Comparison of ENCODE assay signal across 16 mouse cellular contexts in the genomic region with DNA sequence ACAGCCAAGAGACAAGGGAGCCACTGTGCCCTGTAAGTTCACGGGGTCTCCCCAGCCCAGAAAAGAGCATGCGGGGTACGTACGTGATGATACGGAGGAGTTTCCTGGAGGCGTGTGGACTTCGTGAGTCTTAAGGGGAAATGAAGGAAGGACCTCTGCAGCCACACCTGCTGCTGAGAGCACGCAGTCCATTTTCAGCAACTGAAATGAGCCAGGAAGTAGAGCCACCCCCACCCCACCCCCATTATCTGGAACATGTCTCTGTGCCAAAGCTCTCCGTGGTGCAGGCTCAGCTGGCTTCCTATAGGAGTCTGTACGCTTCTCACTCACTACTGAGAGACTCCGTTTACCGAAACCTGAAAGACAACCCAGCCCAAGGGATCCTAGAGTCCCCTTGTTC.
DNase-seq lines count a peak whose midpoint lies in the region; ATAC-seq and TF ChIP-seq lines count a peak whose summit lies in the region.
"Had no signal": no experiment of that assay in that cellular context is flagged by ENCODE, and none has a peak within 500 bp of the region (broad histone marks: within the 10 kb centered on the region; RNA-seq: fewer than 3 reads in every experiment).

No protein-coding gene starts in this region.

- no peak overlapping the region for H3K27ac ChIP-seq in heart, embryonic 12.5 days (ENCODE audit: poor library complexity, severe bottlenecking)
- H3K27ac ChIP-seq in heart, embryonic 11.5 days (ENCODE audit: low read depth, low read length), result no peak overlapping the region
- H3K27ac ChIP-seq in thymus, adult 2 months (ENCODE audit: control insufficient read depth, insufficient read depth, low read length), result no peak overlapping the region
- H3K27ac ChIP-seq: embryonic facial prominence, embryonic 13.5 days; forebrain, embryonic 12.5 days; heart, embryonic 10.5 days; hindbrain, embryonic 10.5 days; hindbrain, embryonic 14.5 days; intestine, embryonic 15.5 days had no signal

- peaks cover 53% of the 10 kb centered on the region for H3K4me1 ChIP-seq in heart, embryonic 12.5 days (replicated peaks)
- H3K4me1 ChIP-seq in heart, embryonic 11.5 days (ENCODE audit: control insufficient read depth, insufficient read depth, low read length), result peaks cover 31% of the 10 kb centered on the region
- H3K4me1 ChIP-seq in thymus, adult 2 months (replicated peaks; ENCODE audit: control insufficient read depth, insufficient read depth, low read length), result no peaks in the 10 kb centered on the region; the same call in 1 of the 2 replicates

- no peaks in the 10 kb centered on the region for H3K36me3 ChIP-seq in heart, embryonic 12.5 days
- H3K36me3 ChIP-seq in heart, embryonic 11.5 days (ENCODE audit: control insufficient read depth, insufficient read depth, low read length), result no peaks in the 10 kb centered on the region
- no peaks in the 10 kb centered on the region for H3K36me3 ChIP-seq in thymus, adult 2 months (ENCODE audit: control insufficient read depth, insufficient read depth, low read length)
- H3K36me3 ChIP-seq: embryonic facial prominence, embryonic 13.5 days; forebrain, embryonic 12.5 days; hindbrain, embryonic 10.5 days; intestine, embryonic 15.5 days had no signal

- ATAC-seq in frontal cortex, adult (ENCODE audit: low TSS enrichment), result peak; percentile 35
- ATAC-seq in heart, embryonic 12.5 days (ENCODE audit: insufficient number of reproducible peaks, low FRiP score), result 0 out of 2 replicates have a peak, but pooled peaks have one; percentile 16
- ATAC-seq in heart, embryonic 11.5 days (replicated peaks; ENCODE audit: insufficient number of reproducible peaks, low FRiP score, low TSS enrichment), result no peak
- ATAC-seq: activated CD4-positive, CD25-positive, alpha-beta regulatory T cell, adult 4 months; forebrain, embryonic 16.5 days; intestine, embryonic 15.5 days had no signal

- H3K4me2 ChIP-seq in heart, embryonic 12.5 days, result no peak overlapping the region
- H3K4me2 ChIP-seq in heart, embryonic 11.5 days, result no peak overlapping the region
- H3K4me2 ChIP-seq: embryonic facial prominence, embryonic 13.5 days; forebrain, embryonic 12.5 days; intestine, embryonic 15.5 days had no signal

- TF ChIP-seq CTCF in thymus, adult 2 months (IDR thresholded peaks at IDR 0.05; ENCODE audit: borderline replicate concordance, control insufficient read depth, extremely low read depth, insufficient read depth, low read length, poor library complexity), result no peak

- DNase-seq in frontal cortex, postnatal 10 days (ENCODE audit: low spot score in 2 of 2), result no peak
- peak; percentile 19 for DNase-seq in right cerebral cortex, adult 18-20 months
- no peak for DNase-seq in right cerebral cortex, postnatal 25 days
- DNase-seq in thymus, adult 2 months, result no peak
- DNase-seq: adrenal gland, adult 2 months had no signal

- no peaks in the 10 kb centered on the region for H3K9me3 ChIP-seq in heart, embryonic 12.5 days (replicated peaks)
- H3K9me3 ChIP-seq in heart, embryonic 11.5 days (replicated peaks; ENCODE audit: control insufficient read depth, low read length), result no peaks in the 10 kb centered on the region
- H3K9me3 ChIP-seq: embryonic facial prominence, embryonic 13.5 days; forebrain, embryonic 12.5 days; heart, embryonic 10.5 days; hindbrain, embryonic 10.5 days; intestine, embryonic 15.5 days had no signal

- no peak overlapping the region for H3K9ac ChIP-seq in heart, embryonic 12.5 days
- H3K9ac ChIP-seq in heart, embryonic 11.5 days (ENCODE audit: low read depth, low read length), result no peak overlapping the region
- H3K9ac ChIP-seq: embryonic facial prominence, embryonic 13.5 days; forebrain, embryonic 12.5 days; hindbrain, embryonic 14.5 days; intestine, embryonic 15.5 days had no signal

- 81% methylated on average over 12 of the region's 12 CpGs for WGBS in heart, embryonic 12.5 days
- 82% methylated on average over 12 of the region's 12 CpGs for WGBS in heart, embryonic 11.5 days (ENCODE audit: insufficient replicate concordance)
- WGBS in thymus, adult 2 months, result 80% methylated on average over 12 of the region's 12 CpGs

- no peaks in the 10 kb centered on the region for H3K27me3 ChIP-seq in heart, embryonic 12.5 days (replicated peaks)
- H3K27me3 ChIP-seq in heart, embryonic 11.5 days (ENCODE audit: control insufficient read depth, insufficient read depth, low read length), result no peaks in the 10 kb centered on the region; the same call in 1 of the 2 replicates
- peaks cover 2% of the 10 kb centered on the region; the same call in 1 of the 2 replicates for H3K27me3 ChIP-seq in thymus, adult 2 months (ENCODE audit: control insufficient read depth, insufficient read depth, low read length)
- H3K27me3 ChIP-seq: intestine, embryonic 15.5 days had no signal

- H3K4me3 ChIP-seq in heart, embryonic 12.5 days, result no peak overlapping the region
- H3K4me3 ChIP-seq in heart, embryonic 11.5 days (ENCODE audit: low read depth, low read length), result no peak overlapping the region
- H3K4me3 ChIP-seq in thymus, adult 2 months (ENCODE audit: control insufficient read depth, insufficient read depth, low read length), result no peak overlapping the region
- H3K4me3 ChIP-seq: embryonic facial prominence, embryonic 13.5 days; forebrain, embryonic 12.5 days; heart, embryonic 10.5 days; hindbrain, embryonic 10.5 days; intestine, embryonic 15.5 days had no signal

- TF ChIP-seq POLR2A in thymus, adult 2 months (IDR thresholded peaks at IDR 0.05; ENCODE audit: control insufficient read depth, extremely low read depth, insufficient read depth, low read length, poor library complexity), result no peak
